Mouse (Mus musculus) MEL (cell line): ENCODE results near the gene Creg1. TPM values are rescaled to one million over a fixed set of nuclear protein-coding genes. Genes with fewer than 3 reads are reported as not detected.

Source experiments
- DNase-seq: peaks from one replicate; pipeline ENCODE4 v3.0.0; 2011; ENCODE audit warnings: low read depth, low spot score
- H3K27ac ChIP-seq: 2 replicates; pipeline ENCODE4 v1.5.1; 2012; ENCODE audit warnings: low read depth, mild to moderate bottlenecking, control low read depth, low read length, moderate library complexity; ENCODE audit not compliant: control insufficient read depth
- H3K27me3 ChIP-seq, 2 experiments: fragments of 150-350 bp in 1 of 2; sonication (generic) in 1 of 2; 2 replicates each; pipeline ENCODE4 v1.6.1; 2012; ENCODE audit warnings: low read length in 2 of 2, mild to moderate bottlenecking in 2 of 2, improper control_type of control experiment in 1 of 2, moderate library complexity in 1 of 2; ENCODE audit not compliant: insufficient read depth in 2 of 2, control insufficient read depth in 1 of 2
- H3K36me3 ChIP-seq, 2 experiments: 2 replicates each; pipeline ENCODE4 v1.6.1; 2012 to 2014; ENCODE audit warnings: low read length in 2 of 2, improper control_type of control experiment in 1 of 2, inconsistent platforms in 1 of 2, mild to moderate bottlenecking in 1 of 2; ENCODE audit not compliant: insufficient read depth in 2 of 2, control insufficient read depth in 1 of 2
- H3K4me1 ChIP-seq, 2 experiments: fragments of 150-350 bp in 1 of 2; sonication (generic) in 1 of 2; 2 replicates each; pipeline ENCODE4 v1.6.1; 2012; ENCODE audit warnings: low read length in 2 of 2, improper control_type of control experiment in 1 of 2, mild to moderate bottlenecking in 1 of 2; ENCODE audit not compliant: insufficient read depth in 2 of 2, control insufficient read depth in 1 of 2
- H3K4me3 ChIP-seq, 2 experiments: fragments of 150-350 bp in 1 of 2; sonication (generic) in 1 of 2; 2 replicates each; pipeline ENCODE4 v1.5.1; 2012; ENCODE audit warnings: low read depth in 2 of 2, low read length in 2 of 2, mild to moderate bottlenecking in 2 of 2, moderate library complexity in 2 of 2, control low read depth in 1 of 2, improper control_type of control experiment in 1 of 2; ENCODE audit not compliant: control insufficient read depth in 1 of 2, insufficient read depth in 1 of 2
- H3K79me2 ChIP-seq: 2 replicates; pipeline ENCODE4 v1.6.1; 2012; ENCODE audit warnings: mild to moderate bottlenecking, low read length, moderate library complexity; ENCODE audit not compliant: control insufficient read depth, poor library complexity, insufficient read depth
- H3K9ac ChIP-seq: 2 replicates; pipeline ENCODE4 v1.6.1; 2012; ENCODE audit warnings: low read depth, mild to moderate bottlenecking, control low read depth, low read length, moderate library complexity; ENCODE audit not compliant: control insufficient read depth, poor library complexity, severe bottlenecking
- H3K9me3 ChIP-seq: fragments of 150-350 bp; sonication (generic); replicated peaks from 2 replicates; pipeline ENCODE4 v1.6.1; 2012; ENCODE audit warnings: mild to moderate bottlenecking, low read length, improper control_type of control experiment, moderate library complexity; ENCODE audit not compliant: insufficient read depth
- BHLHE40 ChIP-seq: IDR thresholded peaks from 2 replicates; pipeline ENCODE4 v1.6.1; 2012; ENCODE audit warnings: low read depth, mild to moderate bottlenecking, inconsistent platforms, low read length, improper control_type of control experiment, borderline replicate concordance
- CHD1 ChIP-seq: IDR thresholded peaks from 2 replicates; pipeline ENCODE4 v1.6.1; 2012; ENCODE audit warnings: low read depth, mild to moderate bottlenecking, inconsistent platforms, low read length, improper control_type of control experiment
- CTCF ChIP-seq, 3 experiments: IDR thresholded peaks in 2 of 3; conservative IDR thresholded peaks in 1 of 3; 2 replicates each; pipeline ENCODE4 v1.5.1; 2011 to 2012; ENCODE audit warnings: low read length in 3 of 3, low read depth in 2 of 3, mild to moderate bottlenecking in 2 of 3, improper control_type of control experiment in 1 of 3, inconsistent platforms in 1 of 3, mixed read lengths in 1 of 3, moderate library complexity in 1 of 3; ENCODE audit not compliant: control insufficient read depth in 1 of 3, insufficient read depth in 1 of 3, poor library complexity in 1 of 3, severe bottlenecking in 1 of 3
- HCFC1 ChIP-seq: IDR thresholded peaks from 2 replicates; pipeline ENCODE4 v1.6.1; 2012; ENCODE audit warnings: low read depth, mild to moderate bottlenecking, inconsistent platforms, low read length, improper control_type of control experiment, moderate library complexity
- JUND ChIP-seq: IDR thresholded peaks from 2 replicates; pipeline ENCODE4 v1.6.1; 2011; ENCODE audit warnings: low read depth, mild to moderate bottlenecking, improper control_type of control experiment, low read length
- KAT2A ChIP-seq: conservative IDR thresholded peaks from 2 replicates; pipeline ENCODE4 v1.6.1; 2012; ENCODE audit warnings: low read depth, low read length, improper control_type of control experiment, inconsistent platforms
- MAFK ChIP-seq: IDR thresholded peaks from 2 replicates; pipeline ENCODE4 v1.6.1; 2011; ENCODE audit warnings: low read depth, mild to moderate bottlenecking, low read length, improper control_type of control experiment, borderline replicate concordance
- MAX ChIP-seq: IDR thresholded peaks from 2 replicates; pipeline ENCODE4 v1.6.1; 2011; ENCODE audit warnings: low read length, improper control_type of control experiment
- MEF2A ChIP-seq: IDR thresholded peaks from 2 replicates; pipeline ENCODE4 v1.6.1; 2014; ENCODE audit warnings: low read depth, mild to moderate bottlenecking, inconsistent platforms, low read length, improper control_type of control experiment; ENCODE audit not compliant: poor library complexity, insufficient replicate concordance, severe bottlenecking; ENCODE audit errors: extremely low read depth
- MYB ChIP-seq: IDR thresholded peaks from 2 replicates; pipeline ENCODE4 v1.6.1; 2011; ENCODE audit warnings: mild to moderate bottlenecking, low read depth, low read length, improper control_type of control experiment
- MYC ChIP-seq: IDR thresholded peaks from 2 replicates; pipeline ENCODE4 v1.6.1; 2011; ENCODE audit warnings: low read depth, mild to moderate bottlenecking, low read length, improper control_type of control experiment, moderate library complexity
- NRF1 ChIP-seq: IDR thresholded peaks from 2 replicates; pipeline ENCODE4 v1.6.1; 2014; ENCODE audit warnings: low read depth, mild to moderate bottlenecking, inconsistent platforms, low read length, improper control_type of control experiment, moderate library complexity; ENCODE audit not compliant: poor library complexity, insufficient read depth, severe bottlenecking
- POLR2AphosphoS2 ChIP-seq: IDR thresholded peaks from 2 replicates; pipeline ENCODE4 v1.6.1; 2011; ENCODE audit warnings: low read length, improper control_type of control experiment
- RCOR1 ChIP-seq: IDR thresholded peaks from 2 replicates; pipeline ENCODE4 v1.6.1; 2012; ENCODE audit warnings: low read depth, mild to moderate bottlenecking, inconsistent platforms, low read length, improper control_type of control experiment
- SIN3A ChIP-seq: IDR thresholded peaks from 2 replicates; pipeline ENCODE4 v1.6.1; 2012; ENCODE audit warnings: low read length, improper control_type of control experiment, inconsistent platforms
- ZKSCAN1 ChIP-seq: IDR thresholded peaks from 2 replicates; pipeline ENCODE4 v1.6.1; 2012; ENCODE audit warnings: low read depth, mild to moderate bottlenecking, inconsistent platforms, low read length, improper control_type of control experiment, moderate library complexity
- polyA plus RNA-seq, 2 experiments: library from polyadenylated mRNA; stranded (reverse) in 1 of 2; unstranded in 1 of 2; fragments of >175 nt in 1 of 2; fragments of >200 nt in 1 of 2; gene quantifications; 2 replicates each; pipeline versions ENCODE4 v1.2.1 to v1.2.4; 2012; ENCODE audit warnings: low replicate concordance in 2 of 2, low read depth in 1 of 2; ENCODE audit not compliant: insufficient read length in 2 of 2, insufficient read depth in 1 of 2, missing spikeins in 1 of 2
- total RNA-seq: library from RNA; depleted of rRNA; stranded (reverse); fragments of 300-350 nt; gene quantifications from 2 replicates; pipeline ENCODE4 v1.2.3, GENCODE M21; 2012

Creg1 gene
- total and polyA plus RNA-seq, 3 experiments, result 83.6 to 184 TPM; not detected in 1

DNA sequence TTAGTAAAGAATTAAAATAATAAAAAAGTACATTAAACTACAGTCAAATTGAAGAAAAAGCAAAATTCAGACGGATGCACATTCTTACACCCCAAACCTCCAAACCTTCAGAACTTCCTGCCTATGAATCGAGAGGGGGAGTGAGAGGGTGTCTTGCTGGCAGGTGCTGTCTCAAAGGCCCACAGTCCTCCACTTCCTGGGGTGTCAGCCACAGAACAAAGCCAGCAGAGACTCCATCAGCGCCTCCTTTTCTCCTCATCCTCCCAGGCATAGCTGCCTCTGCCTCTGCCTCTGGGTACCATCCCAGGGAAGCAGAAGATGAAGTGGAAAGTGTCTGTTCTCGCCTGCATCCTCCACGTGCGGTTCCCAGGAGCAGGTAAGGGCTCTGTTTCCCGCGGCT is 25.0 kb downstream of the Creg1 start, which contains the start of gene Cd247:
Cd247 (plus strand) TSS at position 171 of the 400 bp plus-strand sequence.
- Histone ChIP-seq H3K79me2 (no peaks in the 10 kb centered on the region), H3K9me3 (no peaks in the 10 kb centered on the region), H3K9ac (no peak within 1 kb of the TSS), H3K4me3 (no peak within 1 kb of the TSS), H3K27ac (no peak within 1 kb of the TSS), H3K4me1 (no peaks in the 10 kb centered on the region), H3K36me3 (no peaks in the 10 kb centered on the region), H3K27me3 (no peaks in the 10 kb centered on the region)
- DNase-seq, result no peak
- no peak for TF ChIP-seq POLR2AphosphoS2
- no peak for TF ChIP-seq SIN3A
- TF ChIP-seq CHD1, result no peak

DNA sequence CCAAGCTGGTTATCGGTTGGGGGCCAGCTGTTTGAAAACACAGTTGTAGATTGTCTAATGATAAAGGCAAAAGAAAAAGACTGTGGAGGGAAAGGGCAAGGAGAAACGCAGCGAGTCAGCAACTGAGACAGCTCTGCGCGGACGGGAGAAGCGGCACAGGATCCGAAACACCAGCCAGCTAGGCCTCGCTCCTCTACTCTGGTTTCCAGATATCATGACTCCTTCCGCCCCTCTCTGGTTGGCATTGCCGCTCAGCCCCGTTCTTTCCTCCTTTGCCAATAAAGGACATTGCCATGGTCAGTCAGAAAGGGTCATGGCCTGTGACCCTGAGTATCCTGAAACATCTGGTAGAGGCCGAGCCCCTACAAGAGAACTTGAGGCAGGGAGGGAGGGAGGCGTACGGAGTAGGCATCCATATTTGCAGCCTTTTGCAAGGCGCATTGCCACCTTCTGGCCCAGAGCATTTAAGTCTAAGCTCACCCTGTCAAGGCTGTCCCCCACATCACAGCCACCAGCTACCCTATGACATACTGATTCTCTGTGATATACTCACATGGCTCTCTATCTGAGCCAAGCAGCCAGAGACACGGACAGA is 25.6 kb downstream of the Creg1 start:
- H3K36me3 ChIP-seq, result no peaks in the 10 kb centered on the region
- H3K27ac ChIP-seq, result no peak overlapping the region
- H3K9me3 ChIP-seq, result no peaks in the 10 kb centered on the region
- H3K4me1 ChIP-seq, result no peaks in the 10 kb centered on the region
- H3K4me3 ChIP-seq, result no peak overlapping the region
- no peaks in the 10 kb centered on the region for H3K27me3 ChIP-seq
- DNase-seq, result no peak
- TF ChIP-seq BHLHE40 (no peak), POLR2AphosphoS2 (no peak), MAFK (no peak), JUND (no peak), CTCF (IDR thresholded peaks at IDR 0.05 in 2 of 3, conservative IDR thresholded peaks at IDR 0.05 in 1 of 3; ENCODE audit: control insufficient read depth in 1 of 3, insufficient read depth in 1 of 3, low read depth in 2 of 3, low read length in 3 of 3, poor library complexity in 1 of 3, severe bottlenecking in 1 of 3) (no peak), ZKSCAN1 (no peak), HCFC1 (no peak), NRF1 (no peak), MYB (no peak), RCOR1 (no peak), MAX (no peak), MYC (no peak), KAT2A (no peak), MEF2A (no peak)
- H3K79me2 ChIP-seq, result no peaks in the 10 kb centered on the region
- H3K9ac ChIP-seq, result no peak overlapping the region
